Mouse (Mus musculus) brain, embryonic 18.5 days (tissue): ENCODE data around the gene Fndc7.
"Not testable (repeated sequence)": the region's sequence is repeated elsewhere in the genome, so short reads cannot be mapped to it uniquely, and the experiment has no call there.

ENCODE experiments used
- DNase-seq: peaks from one replicate; pipeline ENCODE4 v3.0.0-alpha.2; 2012; ENCODE audit warnings: low read depth, low spot score

Fndc7 gene

GRCm38 (mm10) chr3:108855864-108856263 lies 33.9 kb downstream of the Fndc7 start:
- no peak for DNase-seq

DNA sequence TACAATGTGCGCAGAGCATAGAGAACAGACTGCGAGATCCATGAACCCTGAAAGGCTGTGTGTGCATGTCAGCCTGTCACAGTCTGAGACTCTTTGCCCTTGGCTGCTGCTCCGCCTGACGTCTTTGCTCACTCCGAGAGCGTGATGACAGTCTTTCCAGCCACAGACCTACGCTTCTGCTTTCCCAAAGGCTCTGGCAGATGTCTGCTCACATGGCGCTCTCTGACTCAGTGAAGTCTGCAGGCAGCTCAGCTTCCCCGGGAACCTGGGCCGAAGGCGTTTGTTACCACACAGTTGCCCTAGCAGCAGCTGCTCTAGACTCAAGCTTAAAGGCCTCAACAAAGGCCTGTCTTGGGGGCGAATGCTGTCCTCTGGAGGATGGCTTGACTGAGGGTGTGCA lies 34.4 kb downstream of the Fndc7 start:
- no peak for DNase-seq

DNA sequence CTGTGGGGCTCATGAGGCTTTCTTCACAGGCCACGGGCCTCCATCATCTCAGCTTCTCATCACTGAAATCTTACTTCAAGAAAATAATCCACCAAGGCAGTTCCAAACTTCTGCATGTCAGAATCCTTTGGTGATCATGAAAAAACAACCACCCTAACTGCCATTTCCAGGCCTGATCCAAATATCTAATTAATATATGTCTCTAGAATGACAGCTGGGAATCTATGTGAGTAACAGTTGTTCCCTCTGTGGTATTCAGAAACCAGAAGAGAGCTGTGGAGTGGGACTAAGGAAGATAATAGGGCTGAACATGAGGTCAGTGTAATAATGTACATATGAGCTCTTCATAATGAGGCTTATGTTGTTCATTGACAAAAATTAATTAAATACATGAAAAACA lies 36.5 kb downstream of the Fndc7 start:
- no peak for DNase-seq

- DNase-seq = no peak
These were observed 37.7 kb downstream of the Fndc7 start for GRCm38 (mm10) chr3:108851996-108852697.

GRCm38 (mm10) chr3:108851554-108851953 lies 38.3 kb downstream of the Fndc7 start:
- no peak for DNase-seq

DNA sequence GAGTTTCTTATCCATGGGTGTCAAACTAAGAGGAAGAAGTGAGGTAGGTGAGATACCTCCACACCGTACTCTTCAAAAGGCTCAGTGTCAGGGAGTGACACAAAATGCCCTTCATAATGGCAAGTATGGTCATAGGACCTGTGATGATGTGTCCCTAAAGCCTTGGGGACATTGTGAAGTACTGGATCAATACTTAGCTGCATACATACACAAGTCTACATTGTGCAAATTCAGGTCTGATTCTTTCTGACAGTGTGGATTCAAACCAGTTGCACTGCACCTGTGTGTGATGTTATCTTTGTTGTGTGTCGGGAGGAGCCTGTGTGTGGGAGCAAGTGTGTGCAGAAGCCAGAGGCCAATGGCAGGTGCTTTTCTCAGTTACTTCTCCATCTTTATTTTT lies 38.7 kb downstream of the Fndc7 start:
- DNase-seq = no peak

- no peak for DNase-seq
These were observed 39.3 kb downstream of the Fndc7 start for GRCm38 (mm10) chr3:108850506-108850905.

- no peak for DNase-seq
These were observed 43.2 kb downstream of the Fndc7 start for GRCm38 (mm10) chr3:108846616-108847015.

GRCm38 (mm10) chr3:108844521-108844920 lies 45.3 kb downstream of the Fndc7 start:
- no peak for DNase-seq

DNA sequence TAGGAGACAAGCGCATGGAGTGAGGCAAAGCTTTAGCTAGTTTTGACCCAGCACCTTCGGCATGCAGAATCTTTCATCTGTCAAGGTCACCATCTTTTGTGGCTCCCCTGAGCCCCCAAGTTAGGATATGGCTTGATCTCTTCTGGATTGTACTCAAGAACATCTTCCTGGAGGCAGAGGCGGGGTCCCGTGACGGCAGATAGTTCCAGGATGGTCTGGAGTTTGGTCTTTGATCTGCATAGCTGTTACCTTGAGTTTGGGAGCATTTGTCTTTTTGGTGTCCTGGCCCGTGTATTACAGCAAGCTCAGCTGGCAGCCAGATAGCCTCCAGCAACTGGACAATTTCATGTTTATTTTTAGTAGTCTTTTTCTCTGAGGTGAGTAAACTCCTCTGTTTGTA lies 45.8 kb downstream of the Fndc7 start:
- DNase-seq = no peak

- no peak for DNase-seq
These were observed 49.1 kb downstream of the Fndc7 start for GRCm38 (mm10) chr3:108840716-108841054.

DNA sequence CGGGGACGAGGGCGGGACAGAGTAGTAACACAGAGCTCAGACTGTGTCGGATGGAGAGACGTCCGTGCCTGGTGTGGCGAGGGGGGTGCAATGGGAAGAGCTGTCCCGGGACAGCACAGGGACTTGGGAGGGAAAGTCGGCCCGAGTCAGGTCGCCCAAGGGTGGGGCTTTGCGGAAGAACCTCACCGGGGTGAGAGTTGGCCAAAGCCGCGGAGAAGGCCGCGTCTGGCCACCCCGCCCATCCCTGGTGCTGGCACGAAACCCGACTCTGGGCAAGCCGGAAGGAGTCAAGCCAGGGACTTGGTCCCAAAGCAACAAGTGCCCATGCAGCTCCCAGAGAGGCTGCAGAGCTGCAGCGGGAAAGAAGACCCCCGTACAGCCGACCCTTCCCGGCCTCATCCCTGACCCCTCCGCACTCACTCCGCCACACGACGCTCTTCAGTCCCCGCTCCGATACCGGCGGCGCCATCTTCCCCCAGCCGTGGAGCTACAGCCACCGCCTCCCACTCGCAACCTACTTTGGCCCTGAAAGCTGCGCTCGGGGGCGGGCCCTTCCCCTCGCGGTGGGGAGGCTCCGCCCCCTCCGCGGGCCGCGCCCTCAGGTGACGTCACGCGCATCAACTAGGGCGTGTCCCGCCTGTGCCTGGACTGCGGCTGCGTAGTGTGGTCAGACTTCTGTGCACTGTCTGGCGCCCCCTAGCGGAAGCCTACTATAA lies 49.6 kb downstream of the Fndc7 start, which contains the start of gene Stxbp3:
TSS of gene Stxbp3 (minus strand) at position 527 of the 716 bp plus-strand sequence.
- DNase-seq = peak; percentile 83

GRCm38 (mm10) chr3:108839647-108839999 lies 50.2 kb downstream of the Fndc7 start:
- DNase-seq = no peak

GRCm38 (mm10) chr3:108838980-108839379 lies 50.8 kb downstream of the Fndc7 start:
- DNase-seq = no peak

GRCm38 (mm10) chr3:108836931-108837330 lies 52.9 kb downstream of the Fndc7 start:
- DNase-seq = no peak

GRCm38 (mm10) chr3:108833717-108834116 lies 56.1 kb downstream of the Fndc7 start:
- not testable (repeated sequence) for DNase-seq

DNA sequence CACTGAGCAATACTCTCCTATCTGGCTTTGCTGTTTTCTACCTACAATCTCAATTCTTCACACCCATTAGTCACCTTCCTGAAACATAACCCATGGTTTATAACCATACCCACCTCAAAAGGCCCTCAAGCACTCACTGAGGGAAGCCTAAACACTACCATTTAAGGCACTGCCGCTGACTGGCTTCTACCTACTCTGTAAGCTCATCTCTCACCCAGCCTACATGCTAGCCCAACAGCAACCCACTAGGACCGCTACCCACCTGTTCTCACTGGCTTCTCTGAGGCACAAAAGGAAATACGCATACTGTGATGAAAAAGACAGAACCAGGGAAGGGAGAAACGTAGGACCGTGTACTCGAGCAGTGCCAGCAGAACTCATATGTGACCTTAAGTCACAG lies 58.1 kb downstream of the Fndc7 start:
- no peak for DNase-seq

GRCm38 (mm10) chr3:108830493-108830892 lies 59.3 kb downstream of the Fndc7 start:
- no peak for DNase-seq

DNA sequence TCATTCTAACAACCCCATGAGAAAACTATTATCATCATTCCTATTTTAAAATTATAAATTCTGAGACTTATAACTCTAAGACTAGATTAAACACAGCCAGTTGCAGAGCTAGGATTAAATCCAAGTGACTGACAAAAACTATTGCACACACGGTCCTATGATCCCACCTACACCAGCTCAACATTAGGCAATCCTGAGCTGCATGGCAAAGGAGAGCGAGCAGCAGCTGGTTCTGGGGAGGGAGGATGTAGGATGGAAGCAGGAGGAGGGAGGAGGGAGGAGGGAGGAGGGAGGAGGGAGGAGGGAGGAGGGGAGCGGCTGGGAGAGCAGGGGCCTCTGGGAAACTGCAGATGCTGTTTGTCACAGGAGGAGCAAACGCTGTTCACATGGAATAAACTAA lies 74.2 kb downstream of the Fndc7 start:
- DNase-seq = no peak

GRCm38 (mm10) chr3:108810747-108811263 lies 79.0 kb downstream of the Fndc7 start:
- DNase-seq = no peak

DNA sequence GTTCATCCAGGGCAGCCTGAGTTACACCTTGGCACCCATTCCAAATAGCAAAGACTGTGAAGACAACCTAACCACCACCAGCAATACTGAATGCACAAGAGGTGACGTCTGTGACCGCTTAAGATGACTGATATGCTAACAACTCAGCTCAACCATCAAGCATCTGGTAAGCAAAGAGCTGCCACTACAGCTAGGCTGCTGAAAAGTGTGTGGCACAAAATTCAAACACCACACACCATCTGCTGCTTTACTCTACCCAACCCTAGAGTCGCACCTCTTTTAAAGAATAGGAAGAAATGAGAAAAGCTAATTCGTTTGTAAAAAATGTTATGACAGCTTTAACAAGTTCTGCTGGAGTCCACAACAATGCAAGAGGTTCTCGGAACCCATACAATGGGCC lies 84.2 kb downstream of the Fndc7 start:
- no peak for DNase-seq
